Mouse (Mus musculus) testis, adult 2 months (tissue): ENCODE measurements around the gene Lexm.

Experiments used
- CTCF ChIP-seq: fragments of 200-500 bp; IDR thresholded peaks from 2 replicates; pipeline ENCODE4 v1.5.1; 2012; ENCODE audit warnings: low read depth, mild to moderate bottlenecking, inconsistent platforms, low read length, moderate library complexity; ENCODE audit not compliant: control insufficient read depth, insufficient read depth, insufficient replicate concordance
- POLR2A ChIP-seq: fragments of 200-500 bp; IDR thresholded peaks from 2 replicates; pipeline ENCODE4 v1.6.1; 2012; ENCODE audit warnings: low read depth, mild to moderate bottlenecking, inconsistent platforms, low read length, moderate library complexity; ENCODE audit not compliant: control insufficient read depth

- TF ChIP-seq POLR2A (no peak), CTCF (no peak)
Observed at GRCm38 (mm10) chr4:106581865-106582204, 35.2 kb downstream of the Lexm start.
